Mouse (Mus musculus): ENCODE data around the gene Exog. TPM values are rescaled to one million over a fixed set of nuclear protein-coding genes. Genes with fewer than 3 reads are reported as not detected.

Gene Exog
- polyA plus RNA-seq, 1 experiment: 3.2 TPM

DNA sequence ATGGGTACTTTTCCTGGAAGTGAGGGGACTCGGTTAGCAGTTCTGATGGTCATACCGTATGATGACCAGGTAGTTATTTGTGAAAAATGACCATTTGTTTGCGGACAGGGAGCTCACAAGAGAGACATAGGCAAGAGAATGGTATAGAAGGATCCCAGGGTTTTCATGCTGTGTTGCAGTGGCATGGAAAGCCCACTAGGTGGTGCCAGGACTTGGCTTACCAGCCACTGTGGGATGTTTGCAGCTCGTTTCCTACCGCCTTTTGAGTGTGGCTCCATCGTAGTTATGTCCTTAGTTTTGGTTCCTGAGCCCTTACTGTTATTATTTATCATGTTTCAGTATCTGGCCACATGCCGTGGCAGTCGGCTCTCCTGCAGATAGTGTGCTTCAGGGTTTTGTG lies 15.7 kb downstream of the Exog start:
- no peaks in the 10 kb centered on the region for H3K27me3 ChIP-seq (ENCODE audit: control insufficient read depth, insufficient read depth, low read length)
- no peaks in the 10 kb centered on the region for H3K36me3 ChIP-seq (ENCODE audit: control insufficient read depth, insufficient read depth, low read length)
- H3K4me3 ChIP-seq (ENCODE audit: control insufficient read depth, low read depth, low read length): no peak overlapping the region
- no peak overlapping the region for H3K27ac ChIP-seq (ENCODE audit: control insufficient read depth, insufficient read depth, low read depth, low read length)
- H3K4me1 ChIP-seq (ENCODE audit: control insufficient read depth, insufficient read depth, low read length): peaks cover 10% of the 10 kb centered on the region
- TF ChIP-seq POLR2A (IDR thresholded peaks at IDR 0.05; ENCODE audit: control insufficient read depth, low read depth, low read length) (no peak), CTCF (IDR thresholded peaks at IDR 0.05; ENCODE audit: control insufficient read depth, insufficient read depth, insufficient replicate concordance, low read depth, low read length) (peak; percentile 91; the same call in 1 of the 2 replicates)

DNA sequence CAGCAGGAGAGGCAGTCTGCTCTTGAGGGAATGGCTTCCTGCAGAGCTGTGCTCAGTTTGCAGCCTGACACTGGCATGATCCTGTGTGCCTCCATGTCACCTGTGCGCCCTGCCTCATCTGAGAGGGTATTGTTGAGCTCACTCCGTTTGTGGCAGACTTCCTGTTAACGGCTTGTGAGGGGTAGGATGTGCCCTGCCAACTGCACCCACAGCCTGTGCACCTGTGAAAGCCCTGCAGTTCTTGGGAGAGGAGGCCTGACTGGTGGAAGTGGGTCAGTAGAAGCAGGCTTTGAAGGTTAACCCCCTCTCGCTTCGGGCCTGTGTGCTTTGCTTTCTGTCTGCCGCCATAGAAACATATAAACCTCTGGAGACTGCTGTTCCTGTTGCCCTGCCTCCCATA lies 20.3 kb downstream of the Exog start:
- H3K4me3 ChIP-seq (ENCODE audit: control insufficient read depth, low read depth, low read length): no peak overlapping the region
- no peaks in the 10 kb centered on the region for H3K27me3 ChIP-seq (ENCODE audit: control insufficient read depth, insufficient read depth, low read length)
- no peak overlapping the region for H3K27ac ChIP-seq (ENCODE audit: control insufficient read depth, insufficient read depth, low read depth, low read length)
- TF ChIP-seq CTCF (IDR thresholded peaks at IDR 0.05; ENCODE audit: control insufficient read depth, insufficient read depth, insufficient replicate concordance, low read depth, low read length) (no peak), POLR2A (IDR thresholded peaks at IDR 0.05; ENCODE audit: control insufficient read depth, low read depth, low read length) (no peak)
- no peaks in the 10 kb centered on the region for H3K4me1 ChIP-seq (ENCODE audit: control insufficient read depth, insufficient read depth, low read length)
- H3K36me3 ChIP-seq (ENCODE audit: control insufficient read depth, insufficient read depth, low read length): no peaks in the 10 kb centered on the region; the same call in 1 of the 2 replicates

DNA sequence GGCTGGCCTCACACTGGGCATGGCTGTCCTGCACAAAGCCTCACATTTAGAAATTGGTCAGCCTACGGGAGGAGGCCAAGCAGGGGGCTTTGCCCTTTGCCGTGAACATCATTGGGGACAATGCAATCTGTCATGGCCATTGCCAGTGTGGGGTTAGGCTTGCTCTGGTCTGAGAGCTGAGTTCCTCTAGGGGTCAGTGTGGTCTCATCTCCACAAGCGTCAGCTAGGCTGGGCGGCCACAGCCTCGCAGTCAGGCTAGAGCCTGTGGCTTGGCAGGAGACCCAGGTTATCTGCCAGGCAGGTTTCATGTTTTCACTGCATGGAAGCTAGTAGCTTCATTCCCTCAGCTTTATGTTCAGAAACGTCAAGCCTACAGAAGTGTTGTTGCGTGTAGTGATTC lies 20.9 kb downstream of the Exog start:
- Histone ChIP-seq H3K36me3 (ENCODE audit: control insufficient read depth, insufficient read depth, low read length) (no peaks in the 10 kb centered on the region; the same call in 1 of the 2 replicates), H3K4me3 (ENCODE audit: control insufficient read depth, low read depth, low read length) (no peak overlapping the region), H3K4me1 (ENCODE audit: control insufficient read depth, insufficient read depth, low read length) (no peaks in the 10 kb centered on the region), H3K27me3 (ENCODE audit: control insufficient read depth, insufficient read depth, low read length) (no peaks in the 10 kb centered on the region), H3K27ac (ENCODE audit: control insufficient read depth, insufficient read depth, low read depth, low read length) (no peak overlapping the region)
- peak; percentile 51; the same call in 1 of the 2 replicates for TF ChIP-seq CTCF (IDR thresholded peaks at IDR 0.05; ENCODE audit: control insufficient read depth, insufficient read depth, insufficient replicate concordance, low read depth, low read length)
- TF ChIP-seq POLR2A (IDR thresholded peaks at IDR 0.05; ENCODE audit: control insufficient read depth, low read depth, low read length): no peak

DNA sequence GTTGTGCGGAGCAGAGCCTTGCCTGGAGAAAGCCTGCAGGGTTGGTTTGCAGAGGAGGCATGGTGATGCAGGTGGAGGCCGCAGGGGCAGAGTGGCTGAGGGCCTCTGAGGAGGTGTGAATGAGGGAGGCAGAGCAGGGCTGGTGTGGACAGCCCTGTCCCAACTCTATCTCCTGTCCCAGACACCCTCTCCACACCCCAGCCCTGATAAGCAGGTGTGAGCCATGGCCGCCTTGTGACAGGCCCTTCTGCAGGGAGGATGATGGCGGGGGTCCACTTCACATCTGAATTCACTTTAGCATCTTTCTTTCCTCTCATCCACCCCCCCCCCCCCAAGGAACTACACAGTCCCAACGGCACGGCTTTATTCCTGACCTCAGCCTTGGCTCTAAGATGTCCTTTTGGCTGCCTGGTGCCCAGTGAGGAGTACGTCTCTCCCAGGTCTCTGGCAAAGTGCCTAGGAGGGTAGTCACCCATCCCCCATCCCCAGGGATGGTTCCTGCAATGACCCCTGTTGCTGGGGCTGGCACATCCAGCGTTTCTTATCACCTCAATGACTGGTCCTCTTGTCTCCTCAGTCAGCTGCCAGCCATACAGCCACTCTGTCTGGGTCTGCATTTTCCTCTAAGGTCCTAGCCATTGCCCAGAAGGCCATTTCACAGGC lies 25.1 kb downstream of the Exog start:
- no peaks in the 10 kb centered on the region for H3K27me3 ChIP-seq (ENCODE audit: control insufficient read depth, insufficient read depth, low read length)
- H3K36me3 ChIP-seq (ENCODE audit: control insufficient read depth, insufficient read depth, low read length): no peaks in the 10 kb centered on the region; the same call in 1 of the 2 replicates
- H3K4me3 ChIP-seq (ENCODE audit: control insufficient read depth, low read depth, low read length): no peak overlapping the region
- TF ChIP-seq POLR2A (IDR thresholded peaks at IDR 0.05; ENCODE audit: control insufficient read depth, low read depth, low read length) (no peak), CTCF (IDR thresholded peaks at IDR 0.05; ENCODE audit: control insufficient read depth, insufficient read depth, insufficient replicate concordance, low read depth, low read length) (no peak)
- no peaks in the 10 kb centered on the region for H3K4me1 ChIP-seq (ENCODE audit: control insufficient read depth, insufficient read depth, low read length)
- no peak overlapping the region for H3K27ac ChIP-seq (ENCODE audit: control insufficient read depth, insufficient read depth, low read depth, low read length)

DNA sequence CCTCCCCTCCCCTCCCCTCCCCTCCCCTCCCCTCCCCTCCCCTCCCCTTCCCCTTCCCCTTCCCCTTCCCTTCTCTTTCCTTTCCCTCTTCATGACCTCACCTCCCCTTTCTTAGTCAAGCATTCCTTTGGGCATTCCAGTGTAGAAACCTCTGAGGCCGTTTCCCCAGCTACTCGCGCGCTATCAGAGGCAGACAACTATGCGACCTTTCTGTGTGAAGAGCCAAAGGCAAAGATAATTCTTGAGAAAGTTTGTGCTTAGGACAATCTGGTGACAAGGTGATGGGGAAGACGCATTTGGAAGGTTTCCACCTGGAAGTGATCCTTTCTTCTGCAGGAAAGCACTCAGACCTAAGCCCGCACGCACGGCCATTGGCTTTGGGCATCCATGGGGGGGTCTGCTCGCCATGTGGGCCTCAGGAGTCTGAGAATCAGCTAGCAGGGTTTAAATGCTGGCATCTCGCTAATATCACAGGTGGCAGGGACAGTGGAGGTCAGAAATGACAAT lies 27.7 kb downstream of the Exog start:
- Histone ChIP-seq H3K36me3 (ENCODE audit: control insufficient read depth, insufficient read depth, low read length) (no peaks in the 10 kb centered on the region), H3K27ac (ENCODE audit: control insufficient read depth, insufficient read depth, low read depth, low read length) (no peak overlapping the region), H3K4me1 (ENCODE audit: control insufficient read depth, insufficient read depth, low read length) (no peaks in the 10 kb centered on the region; the same call in 1 of the 2 replicates), H3K4me3 (ENCODE audit: control insufficient read depth, low read depth, low read length) (no peak overlapping the region), H3K27me3 (ENCODE audit: control insufficient read depth, insufficient read depth, low read length) (no peaks in the 10 kb centered on the region)
- TF ChIP-seq POLR2A (IDR thresholded peaks at IDR 0.05; ENCODE audit: control insufficient read depth, low read depth, low read length): no peak
- no peak for TF ChIP-seq CTCF (IDR thresholded peaks at IDR 0.05; ENCODE audit: control insufficient read depth, insufficient read depth, insufficient replicate concordance, low read depth, low read length)

DNA sequence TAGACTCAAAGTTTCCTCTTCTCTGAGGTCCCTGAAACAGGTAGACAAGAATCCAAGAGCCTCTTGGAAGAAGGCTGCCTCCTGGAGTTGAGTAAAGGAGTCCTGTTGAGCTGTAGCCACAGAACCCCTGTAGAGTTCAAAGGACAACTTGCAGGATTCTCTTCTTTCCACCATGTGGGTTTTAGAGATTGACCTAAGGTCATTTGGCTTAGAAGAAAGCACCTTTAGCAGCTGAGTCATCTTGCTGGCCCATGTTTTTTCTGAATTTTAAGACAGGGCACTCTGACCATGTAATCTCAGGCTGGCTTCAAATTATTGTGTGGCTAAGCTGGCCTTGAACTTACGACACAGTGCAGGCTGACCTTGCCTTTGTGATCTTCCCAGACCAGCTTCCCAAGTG lies 28.3 kb downstream of the Exog start:
- Histone ChIP-seq H3K36me3 (ENCODE audit: control insufficient read depth, insufficient read depth, low read length) (no peaks in the 10 kb centered on the region), H3K27me3 (ENCODE audit: control insufficient read depth, insufficient read depth, low read length) (no peaks in the 10 kb centered on the region), H3K4me1 (ENCODE audit: control insufficient read depth, insufficient read depth, low read length) (no peaks in the 10 kb centered on the region; the same call in 1 of the 2 replicates), H3K27ac (ENCODE audit: control insufficient read depth, insufficient read depth, low read depth, low read length) (no peak overlapping the region), H3K4me3 (ENCODE audit: control insufficient read depth, low read depth, low read length) (no peak overlapping the region)
- TF ChIP-seq POLR2A (IDR thresholded peaks at IDR 0.05; ENCODE audit: control insufficient read depth, low read depth, low read length) (no peak), CTCF (IDR thresholded peaks at IDR 0.05; ENCODE audit: control insufficient read depth, insufficient read depth, insufficient replicate concordance, low read depth, low read length) (no peak)

DNA sequence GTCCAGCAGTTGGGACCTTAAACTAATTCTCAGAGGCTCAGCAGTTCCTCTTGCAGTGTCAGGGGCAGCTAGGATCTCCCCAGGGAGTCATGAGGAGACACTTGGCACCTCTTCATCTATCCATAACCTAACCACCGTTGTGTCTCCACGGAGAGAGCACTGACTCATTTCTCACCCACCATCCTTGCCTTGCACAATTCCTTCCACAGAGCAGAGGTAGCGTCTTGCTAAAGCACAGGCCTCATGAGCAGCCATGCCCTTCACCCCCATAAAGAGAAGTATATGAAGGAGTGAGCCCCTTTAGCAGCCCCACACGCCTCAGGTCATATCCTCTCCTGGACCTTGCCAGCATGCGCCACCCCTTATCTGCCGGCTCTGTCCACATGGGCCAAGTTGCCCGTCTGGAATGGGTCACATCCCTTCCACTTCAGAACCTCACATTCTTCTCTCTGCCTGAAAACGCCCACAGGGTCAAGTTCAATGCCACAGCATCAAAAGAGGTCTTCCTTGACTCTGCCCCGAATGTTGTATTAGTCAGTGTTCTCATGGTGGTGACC lies 28.9 kb downstream of the Exog start:
- no peak for TF ChIP-seq CTCF (IDR thresholded peaks at IDR 0.05; ENCODE audit: control insufficient read depth, insufficient read depth, insufficient replicate concordance, low read depth, low read length)
- no peak overlapping the region for H3K27ac ChIP-seq (ENCODE audit: control insufficient read depth, insufficient read depth, low read depth, low read length)
- H3K4me3 ChIP-seq (ENCODE audit: control insufficient read depth, low read depth, low read length): no peak overlapping the region
- H3K27me3 ChIP-seq (ENCODE audit: control insufficient read depth, insufficient read depth, low read length): no peaks in the 10 kb centered on the region
- no peaks in the 10 kb centered on the region; the same call in 1 of the 2 replicates for H3K4me1 ChIP-seq (ENCODE audit: control insufficient read depth, insufficient read depth, low read length)
- no peaks in the 10 kb centered on the region for H3K36me3 ChIP-seq (ENCODE audit: control insufficient read depth, insufficient read depth, low read length)
